Mouse (Mus musculus): Measurements from ENCODE around the gene Rbm28. TPM values are rescaled to one million over a fixed set of nuclear protein-coding genes. Genes with fewer than 3 reads are reported as not detected.
A peak's percentile ranks its signal among the peaks of the same experiment; 100 is the strongest.

The Rbm28 gene
- polyA plus RNA-seq, 1 experiment, result 64.6 TPM

DNA sequence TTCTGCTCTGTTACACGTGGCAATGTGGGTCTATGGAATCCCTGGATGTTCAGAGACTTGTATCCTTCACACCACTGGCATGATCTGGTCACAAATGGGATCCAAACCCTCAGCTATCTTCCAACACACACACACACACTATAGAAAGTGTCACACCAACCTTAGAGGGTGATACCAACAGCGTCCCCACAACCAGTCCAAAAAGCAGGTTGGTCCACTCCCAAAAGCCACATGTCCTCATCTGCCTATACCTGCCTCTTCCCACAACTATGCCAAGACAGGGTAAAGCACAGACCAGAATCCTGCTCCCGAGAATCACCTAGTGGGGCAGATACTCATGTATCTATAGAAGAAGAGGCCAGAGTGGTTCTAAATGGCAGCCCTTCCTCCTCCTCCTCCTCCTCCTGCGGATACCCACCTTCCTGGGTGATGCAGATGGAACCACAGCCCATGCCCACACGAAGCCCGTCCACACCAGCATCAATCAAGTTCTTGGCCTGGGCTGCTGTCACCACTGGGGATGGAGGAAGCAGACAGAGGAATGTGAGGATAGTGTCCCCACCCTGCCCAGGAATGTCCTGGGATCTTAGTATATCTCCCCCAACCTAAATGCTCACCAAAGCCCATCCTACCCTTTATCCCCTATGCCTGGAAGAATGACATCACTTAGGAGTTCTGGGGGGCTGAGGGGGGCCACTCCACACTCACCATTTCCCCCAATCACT lies 39.2 kb upstream of the Rbm28 start:
- TF ChIP-seq CTCF (IDR thresholded peaks at IDR 0.05; ENCODE audit: borderline replicate concordance, extremely low read depth, insufficient read depth, insufficient read length) (no peak), POLR2A (IDR thresholded peaks at IDR 0.05; ENCODE audit: borderline replicate concordance, extremely low read depth, insufficient read depth, insufficient read length, poor library complexity, severe bottlenecking) (no peak)
- DNase-seq (ENCODE audit: low read depth), result no peak

GRCm38 (mm10) chr6:29203096-29203495 lies 38.3 kb upstream of the Rbm28 start:
- TF ChIP-seq CTCF (IDR thresholded peaks at IDR 0.05; ENCODE audit: borderline replicate concordance, extremely low read depth, insufficient read depth, insufficient read length), result no peak
- no peak for TF ChIP-seq POLR2A (IDR thresholded peaks at IDR 0.05; ENCODE audit: borderline replicate concordance, extremely low read depth, insufficient read depth, insufficient read length, poor library complexity, severe bottlenecking)

GRCm38 (mm10) chr6:29201988-29202387 lies 37.2 kb upstream of the Rbm28 start:
- no peak for DNase-seq (ENCODE audit: low read depth)

More at GRCm38 (mm10) chr6:29203096-29203495, 38.3 kb upstream of the Rbm28 start:
- no peak for DNase-seq (ENCODE audit: low read depth)

DNA sequence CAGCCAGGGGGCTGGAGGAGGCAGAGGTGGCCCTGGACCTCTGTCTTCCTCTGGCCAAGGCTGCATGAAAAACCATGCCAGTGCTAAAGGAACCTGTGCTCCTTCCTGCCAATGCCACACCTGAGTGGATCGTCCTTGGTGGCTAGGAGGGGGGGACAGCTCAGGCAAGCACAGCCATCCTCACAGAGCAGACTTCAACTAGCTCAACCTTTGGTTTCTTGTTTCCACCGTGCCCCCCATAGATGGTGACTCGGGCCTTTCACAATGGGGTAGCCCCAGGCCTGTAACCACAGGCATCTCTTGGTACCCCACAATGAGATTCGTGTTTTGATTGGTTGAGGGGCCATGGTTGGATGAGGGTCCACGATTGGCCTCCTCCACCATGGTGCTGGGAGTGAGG lies 36.5 kb upstream of the Rbm28 start:
- no peak for DNase-seq (ENCODE audit: low read depth)
- TF ChIP-seq CTCF (IDR thresholded peaks at IDR 0.05; ENCODE audit: borderline replicate concordance, extremely low read depth, insufficient read depth, insufficient read length) (no peak), POLR2A (IDR thresholded peaks at IDR 0.05; ENCODE audit: borderline replicate concordance, extremely low read depth, insufficient read depth, insufficient read length, poor library complexity, severe bottlenecking) (no peak)

More at GRCm38 (mm10) chr6:29201988-29202387, 37.2 kb upstream of the Rbm28 start:
- no peak for TF ChIP-seq CTCF (IDR thresholded peaks at IDR 0.05; ENCODE audit: borderline replicate concordance, extremely low read depth, insufficient read depth, insufficient read length)
- TF ChIP-seq POLR2A (IDR thresholded peaks at IDR 0.05; ENCODE audit: borderline replicate concordance, extremely low read depth, insufficient read depth, insufficient read length, poor library complexity, severe bottlenecking), result no peak

DNA sequence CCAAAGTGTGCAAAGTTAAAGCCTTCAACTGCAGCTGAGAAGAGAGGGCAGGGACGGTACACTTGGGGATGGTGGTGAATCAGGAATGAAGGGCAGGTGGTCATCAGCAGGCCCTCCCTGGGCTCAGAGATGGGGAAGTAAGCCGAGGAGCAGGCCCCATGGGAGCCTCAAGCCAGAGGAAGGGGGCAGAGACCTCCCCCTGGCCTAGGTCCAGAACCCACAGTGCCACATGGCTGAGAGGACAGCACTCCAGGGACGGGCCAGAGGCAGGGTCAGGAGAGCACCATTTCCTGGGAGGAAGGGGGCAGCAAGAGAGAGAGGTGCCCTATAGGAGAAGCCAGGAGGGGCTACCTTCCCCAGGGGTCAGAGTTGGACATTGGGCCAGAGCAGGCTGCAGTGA lies 35.7 kb upstream of the Rbm28 start:
- no peak for TF ChIP-seq POLR2A (IDR thresholded peaks at IDR 0.05; ENCODE audit: borderline replicate concordance, extremely low read depth, insufficient read depth, insufficient read length, poor library complexity, severe bottlenecking)
- TF ChIP-seq CTCF (IDR thresholded peaks at IDR 0.05; ENCODE audit: borderline replicate concordance, extremely low read depth, insufficient read depth, insufficient read length), result no peak
- DNase-seq (ENCODE audit: low read depth), result no peak

- no peak for TF ChIP-seq POLR2A (IDR thresholded peaks at IDR 0.05; ENCODE audit: borderline replicate concordance, extremely low read depth, insufficient read depth, insufficient read length, poor library complexity, severe bottlenecking)
- no peak for TF ChIP-seq CTCF (IDR thresholded peaks at IDR 0.05; ENCODE audit: borderline replicate concordance, extremely low read depth, insufficient read depth, insufficient read length)
- DNase-seq (ENCODE audit: low read depth), result no peak
Measured at GRCm38 (mm10) chr6:29199223-29199855, 34.5 kb upstream of the Rbm28 start.

DNA sequence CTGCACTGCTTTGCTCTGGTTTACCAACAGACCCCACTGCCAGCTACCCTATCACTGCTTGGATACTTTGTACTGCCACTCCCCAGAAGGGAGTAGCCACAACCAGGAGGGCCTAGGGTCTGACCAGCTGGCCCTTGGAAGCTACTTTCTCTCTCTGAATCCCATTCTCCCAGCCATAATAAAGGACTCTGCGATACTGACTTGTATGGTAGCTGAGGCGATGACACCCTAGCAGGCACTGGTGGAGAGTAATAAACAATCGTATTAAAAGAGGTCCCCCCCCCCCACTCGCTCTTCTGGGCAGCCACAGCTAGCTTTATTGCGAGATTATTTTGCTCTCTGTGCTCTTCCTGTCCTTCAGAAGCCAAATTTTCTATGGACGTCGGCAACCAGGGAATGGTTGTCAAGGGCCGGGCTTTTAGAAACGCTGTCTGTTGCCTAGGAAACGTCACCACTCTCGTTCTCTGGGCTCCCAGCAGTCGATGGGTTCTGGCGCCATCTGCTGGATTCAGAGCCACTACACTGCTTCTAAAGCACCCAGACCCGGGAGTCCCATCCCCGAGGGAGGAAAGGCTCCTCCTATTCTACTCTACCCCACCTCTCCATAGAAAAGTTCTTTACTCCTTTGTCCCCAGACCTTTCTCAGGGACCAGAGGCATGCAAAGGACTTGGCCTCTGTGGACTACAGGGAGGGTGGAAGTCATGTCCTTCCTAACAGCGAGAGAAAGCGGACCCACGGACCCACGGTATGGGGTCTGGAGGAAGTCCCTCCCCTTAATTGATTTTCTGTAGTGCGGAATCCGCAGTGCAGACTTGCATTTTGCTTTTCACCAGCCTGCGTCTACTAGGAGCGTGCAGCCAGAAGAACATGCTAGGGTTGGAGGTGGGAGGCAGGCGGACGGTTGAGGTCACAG lies 33.8 kb upstream of the Rbm28 start:
- TF ChIP-seq CTCF (IDR thresholded peaks at IDR 0.05; ENCODE audit: borderline replicate concordance, extremely low read depth, insufficient read depth, insufficient read length) (peak; percentile 94), POLR2A (IDR thresholded peaks at IDR 0.05; ENCODE audit: borderline replicate concordance, extremely low read depth, insufficient read depth, insufficient read length, poor library complexity, severe bottlenecking) (no peak)
- peak; percentile 97 for DNase-seq (ENCODE audit: low read depth)

GRCm38 (mm10) chr6:29195846-29196698 lies 31.3 kb upstream of the Rbm28 start:
- TF ChIP-seq POLR2A (IDR thresholded peaks at IDR 0.05; ENCODE audit: borderline replicate concordance, extremely low read depth, insufficient read depth, insufficient read length, poor library complexity, severe bottlenecking) (no peak), CTCF (IDR thresholded peaks at IDR 0.05; ENCODE audit: borderline replicate concordance, extremely low read depth, insufficient read depth, insufficient read length) (no peak)
- DNase-seq (ENCODE audit: low read depth), result peak; percentile 27

DNA sequence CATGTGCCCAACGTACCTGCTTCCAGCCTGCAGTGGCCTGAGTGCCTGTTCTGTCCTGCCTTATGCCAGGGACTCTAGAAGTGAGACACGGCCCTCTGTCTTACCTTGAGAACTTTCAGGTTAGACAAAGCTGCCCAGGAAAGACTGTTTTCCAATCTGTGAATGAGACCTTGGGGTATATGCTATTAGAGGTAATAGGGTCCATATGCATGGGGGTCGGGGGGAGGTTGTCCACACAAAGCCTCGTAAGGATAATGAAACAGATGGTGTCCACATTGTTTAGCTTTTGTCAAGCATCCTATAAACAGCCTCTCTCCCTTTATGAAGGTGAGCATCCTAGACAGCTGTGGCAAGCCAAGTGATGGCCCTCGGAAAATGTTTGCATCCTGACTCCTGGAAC lies 30.3 kb upstream of the Rbm28 start:
- DNase-seq (ENCODE audit: low read depth), result no peak
- TF ChIP-seq POLR2A (IDR thresholded peaks at IDR 0.05; ENCODE audit: borderline replicate concordance, extremely low read depth, insufficient read depth, insufficient read length, poor library complexity, severe bottlenecking) (no peak), CTCF (IDR thresholded peaks at IDR 0.05; ENCODE audit: borderline replicate concordance, extremely low read depth, insufficient read depth, insufficient read length) (no peak)

GRCm38 (mm10) chr6:29193961-29194750 lies 29.4 kb upstream of the Rbm28 start:
- no peak for DNase-seq (ENCODE audit: low read depth)

More at GRCm38 (mm10) chr6:29193961-29194750, 29.4 kb upstream of the Rbm28 start:
- no peak for TF ChIP-seq POLR2A (IDR thresholded peaks at IDR 0.05; ENCODE audit: borderline replicate concordance, extremely low read depth, insufficient read depth, insufficient read length, poor library complexity, severe bottlenecking)
- TF ChIP-seq CTCF (IDR thresholded peaks at IDR 0.05; ENCODE audit: borderline replicate concordance, extremely low read depth, insufficient read depth, insufficient read length), result no peak
